Mouse (Mus musculus): ENCODE results near the gene Cox7b. TPM values are rescaled to one million over a fixed set of nuclear protein-coding genes. Genes with fewer than 3 reads are reported as not detected.

Cox7b gene
- total RNA-seq, 2 experiments from 2014 or later = 353 to 364 TPM

GRCm38 (mm10) chrX:106045928-106046327 lies 30.4 kb downstream of the Cox7b start:
- DNase-seq (ENCODE audit: low spot score in 2 of 2) = no peak
- intact Hi-C loops (cut with DNase I) = no loop called here

GRCm38 (mm10) chrX:106048191-106048590 lies 32.7 kb downstream of the Cox7b start:
- no peak for DNase-seq (ENCODE audit: low spot score in 2 of 2)
- intact Hi-C loops (cut with DNase I) = no loop called here

Other genes with a start within 250 kb of the Cox7b start
- 100 to 1,000 TPM; 165 to 174 TPM for gene Atrx, start 86.3 kb upstream of the Cox7b start, total RNA-seq (2021)
- 10 to 100 TPM; 15.5 TPM for gene Magt1, start 3.8 kb upstream of the Cox7b start, total RNA-seq (2021)
- gene Atp7a, start 11.6 kb downstream of the Cox7b start, total RNA-seq (2021) = 1 to 10 TPM; 8.0 to 8.2 TPM
- gene Tlr13, start 127.5 kb downstream of the Cox7b start, total RNA-seq (2021) = 1 to 10 TPM; 1.3 to 1.9 TPM
- gene Pgk1, start 171.4 kb downstream of the Cox7b start, total RNA-seq (2021) = 100 to 1,000 TPM; 441 to 492 TPM
- gene Taf9b, start 205.5 kb downstream of the Cox7b start, total RNA-seq (2021) = 10 to 100 TPM; 21.3 to 23.3 TPM
- gene Fnd3c2, start 239.7 kb downstream of the Cox7b start, total RNA-seq (2021) = not detected

All from left cerebral cortex, postnatal 25 days (tissue).